Mouse (Mus musculus): ENCODE data around the gene Gm10801. TPM values are rescaled to one million over a fixed set of nuclear protein-coding genes. Genes with fewer than 3 reads are reported as not detected.
"Not testable (repeated sequence)": the region's sequence is repeated elsewhere in the genome, so short reads cannot be mapped to it uniquely, and the experiment has no call there.

Gene Gm10801
- total RNA-seq (2021) = not detected

DNA sequence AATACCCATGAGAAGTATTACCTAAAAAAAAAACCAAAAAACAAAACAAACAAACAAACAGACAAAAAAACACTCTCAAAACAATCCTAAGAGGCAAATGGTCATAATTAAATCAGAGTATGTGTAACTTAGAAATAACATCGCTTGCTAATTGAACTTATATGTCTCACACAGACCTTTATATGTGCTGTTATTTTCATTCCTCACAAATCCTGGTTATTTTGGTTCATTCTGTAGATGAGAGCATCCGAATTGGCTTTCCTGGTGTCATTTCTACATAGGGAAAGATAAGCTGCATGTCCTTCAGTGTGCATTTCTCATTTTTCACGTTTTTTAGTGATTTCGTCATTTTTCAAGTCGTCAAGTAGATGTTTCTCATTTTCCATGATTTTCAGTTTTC is at the start of gene Gm10801:
Gm10801 (plus strand) TSS at position 301 of the 400 bp plus-strand sequence.
- not testable (repeated sequence) for DNase-seq

DNA sequence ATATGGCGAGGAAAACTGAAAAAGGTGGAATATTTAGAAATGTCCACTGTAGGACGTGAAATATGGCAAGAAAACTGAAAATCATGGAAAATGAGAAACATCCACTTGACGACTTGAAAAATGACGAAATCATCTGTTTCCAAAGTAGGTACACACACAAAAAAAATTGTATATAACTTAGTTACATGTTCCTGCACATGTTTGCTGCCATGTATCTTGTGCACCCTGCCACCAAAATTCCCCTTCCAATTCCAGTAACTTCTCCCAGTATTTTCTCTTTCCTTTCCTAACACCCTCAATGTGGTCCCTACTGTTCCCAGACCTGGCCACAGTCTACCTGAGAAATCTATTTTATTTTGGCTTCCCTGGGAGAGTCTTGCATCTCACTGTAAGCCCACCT is 5.2 kb downstream of the Gm10801 start, which contains the start of gene Gm10800:
Gm10800 (minus strand) TSS at position 101 of the 400 bp plus-strand sequence.
- not testable (repeated sequence) for DNase-seq

DNA sequence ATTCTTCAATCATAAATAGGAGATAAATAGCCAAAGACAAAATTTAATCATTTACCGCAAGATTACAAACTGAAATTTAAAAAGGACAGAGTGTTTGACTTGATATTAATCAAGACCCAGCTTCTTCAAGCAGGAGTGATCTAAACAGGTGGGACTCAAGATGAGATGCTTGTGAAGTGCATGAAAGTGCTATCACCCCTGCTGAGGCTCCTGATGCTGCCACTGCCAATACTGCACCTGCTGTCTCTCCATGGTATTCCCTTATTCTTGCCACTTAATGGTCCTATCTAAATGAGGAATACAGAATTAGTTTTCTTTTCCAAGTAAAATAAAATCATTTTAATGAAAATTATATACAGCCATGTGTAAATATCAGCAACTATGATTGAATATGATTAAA is 35.5 kb downstream of the Gm10801 start:
- no peak for DNase-seq

Other genes starting within 250 kb of the Gm10801 start
- gene Gm10800, start 5.1 kb downstream of the Gm10801 start, total RNA-seq (2021) = under 1 TPM in 1 of 2 experiments, not detected in 1; 0.74 TPM

All from heart, postnatal 4 days (tissue).